Mouse (Mus musculus): ENCODE measurements around the gene Atp5l. TPM values are rescaled to one million over a fixed set of nuclear protein-coding genes. Genes with fewer than 3 reads are reported as not detected.

Gene Atp5l
- polyA plus RNA-seq, 1 experiment from 2014 or later = 937 TPM

- H3K27ac ChIP-seq (ENCODE audit: low read length) = no peak overlapping the region
- no peak overlapping the region for H3K9ac ChIP-seq (ENCODE audit: low read depth, low read length)
- H3K4me1 ChIP-seq (ENCODE audit: control insufficient read depth, insufficient read depth, low read length) = no peaks in the 10 kb centered on the region
- H3K4me2 ChIP-seq (ENCODE audit: low read depth, low read length) = no peak overlapping the region
- H3K27me3 ChIP-seq (replicated peaks; ENCODE audit: control insufficient read depth, insufficient read depth, low read length) = no peaks in the 10 kb centered on the region
- no peak for ATAC-seq
- peaks cover 16% of the 10 kb centered on the region for H3K36me3 ChIP-seq (ENCODE audit: control insufficient read depth, insufficient read depth, low read length)
- H3K4me3 ChIP-seq (ENCODE audit: low read length) = no peak overlapping the region
- H3K9me3 ChIP-seq (ENCODE audit: control insufficient read depth, low read length) = no peaks in the 10 kb centered on the region
- WGBS = 97% methylated on average over 4 of the region's 4 CpGs
Observed at GRCm38 (mm10) chr9:44942421-44942820, 21.9 kb upstream of the Atp5l start.

GRCm38 (mm10) chr9:44941756-44942155 is 21.2 kb upstream of the Atp5l start:
- Histone ChIP-seq H3K4me3 (ENCODE audit: low read length) (no peak overlapping the region), H3K9me3 (ENCODE audit: control insufficient read depth, low read length) (no peaks in the 10 kb centered on the region), H3K36me3 (ENCODE audit: control insufficient read depth, insufficient read depth, low read length) (peaks cover 16% of the 10 kb centered on the region), H3K4me1 (ENCODE audit: control insufficient read depth, insufficient read depth, low read length) (no peaks in the 10 kb centered on the region), H3K4me2 (ENCODE audit: low read depth, low read length) (no peak overlapping the region), H3K27me3 (replicated peaks; ENCODE audit: control insufficient read depth, insufficient read depth, low read length) (no peaks in the 10 kb centered on the region), H3K9ac (ENCODE audit: low read depth, low read length) (no peak overlapping the region), H3K27ac (ENCODE audit: low read length) (no peak overlapping the region)
- 88% methylated on average over 4 of the region's 4 CpGs for WGBS
- ATAC-seq = no peak

- WGBS = 75% methylated on average over 2 of the region's 2 CpGs
- peak overlapping the region; percentile 82 for H3K4me3 ChIP-seq (ENCODE audit: low read length)
- no peaks in the 10 kb centered on the region for H3K27me3 ChIP-seq (replicated peaks; ENCODE audit: control insufficient read depth, insufficient read depth, low read length)
Observed at GRCm38 (mm10) chr9:44921543-44921942, 1.0 kb upstream of the Atp5l start.

GRCm38 (mm10) chr9:44921123-44921468 is 554 bp upstream of the Atp5l start:
- H3K9ac ChIP-seq (ENCODE audit: low read depth, low read length) = peak overlapping the region; percentile 99
- H3K4me2 ChIP-seq (ENCODE audit: low read depth, low read length) = peak overlapping the region; percentile 57
- WGBS = under 1% methylated on average over 8 of the region's 8 CpGs
- H3K4me1 ChIP-seq (ENCODE audit: control insufficient read depth, insufficient read depth, low read length) = peaks cover 7% of the 10 kb centered on the region
- peak overlapping the region; percentile 87 for H3K27ac ChIP-seq (ENCODE audit: low read length)
- no peaks in the 10 kb centered on the region for H3K27me3 ChIP-seq (replicated peaks; ENCODE audit: control insufficient read depth, insufficient read depth, low read length)
- ATAC-seq = peak; percentile 87
- peak overlapping the region; percentile 82 for H3K4me3 ChIP-seq (ENCODE audit: low read length)
- H3K36me3 ChIP-seq (ENCODE audit: control insufficient read depth, insufficient read depth, low read length) = no peaks in the 10 kb centered on the region
- no peaks in the 10 kb centered on the region for H3K9me3 ChIP-seq (ENCODE audit: control insufficient read depth, low read length)

More at GRCm38 (mm10) chr9:44921543-44921942, 1.0 kb upstream of the Atp5l start:
- Histone ChIP-seq H3K27ac (ENCODE audit: low read length) (peak overlapping the region; percentile 87; the same call in 1 of the 2 replicates), H3K9me3 (ENCODE audit: control insufficient read depth, low read length) (no peaks in the 10 kb centered on the region), H3K4me2 (ENCODE audit: low read depth, low read length) (peak overlapping the region; percentile 57), H3K4me1 (ENCODE audit: control insufficient read depth, insufficient read depth, low read length) (peaks cover 7% of the 10 kb centered on the region), H3K9ac (ENCODE audit: low read depth, low read length) (peak overlapping the region; percentile 99), H3K36me3 (ENCODE audit: control insufficient read depth, insufficient read depth, low read length) (no peaks in the 10 kb centered on the region)
- ATAC-seq = no peak

GRCm38 (mm10) chr9:44919606-44920005 is 936 bp downstream of the Atp5l start:
- Histone ChIP-seq H3K27ac (ENCODE audit: low read length) (no peak overlapping the region), H3K4me3 (ENCODE audit: low read length) (peak overlapping the region; percentile 82), H3K9ac (ENCODE audit: low read depth, low read length) (peak overlapping the region; percentile 99), H3K27me3 (replicated peaks; ENCODE audit: control insufficient read depth, insufficient read depth, low read length) (no peaks in the 10 kb centered on the region), H3K9me3 (ENCODE audit: control insufficient read depth, low read length) (no peaks in the 10 kb centered on the region), H3K4me2 (ENCODE audit: low read depth, low read length) (peak overlapping the region; percentile 63), H3K4me1 (ENCODE audit: control insufficient read depth, insufficient read depth, low read length) (peaks cover 7% of the 10 kb centered on the region), H3K36me3 (ENCODE audit: control insufficient read depth, insufficient read depth, low read length) (no peaks in the 10 kb centered on the region)
- WGBS = 33% methylated on average over 2 of the region's 2 CpGs
- ATAC-seq = no peak

GRCm38 (mm10) chr9:44916196-44916595 is 4.3 kb downstream of the Atp5l start:
- Histone ChIP-seq H3K27me3 (replicated peaks; ENCODE audit: control insufficient read depth, insufficient read depth, low read length) (no peaks in the 10 kb centered on the region), H3K9ac (ENCODE audit: low read depth, low read length) (no peak overlapping the region), H3K4me1 (ENCODE audit: control insufficient read depth, insufficient read depth, low read length) (peaks cover 7% of the 10 kb centered on the region), H3K4me2 (ENCODE audit: low read depth, low read length) (no peak overlapping the region), H3K9me3 (ENCODE audit: control insufficient read depth, low read length) (no peaks in the 10 kb centered on the region), H3K36me3 (ENCODE audit: control insufficient read depth, insufficient read depth, low read length) (peaks cover 3% of the 10 kb centered on the region; the same call in 1 of the 2 replicates), H3K27ac (ENCODE audit: low read length) (no peak overlapping the region), H3K4me3 (ENCODE audit: low read length) (no peak overlapping the region)
- no peak for ATAC-seq
- 54% methylated on average over 1 of the region's 1 CpGs for WGBS

GRCm38 (mm10) chr9:44914706-44915105 is 5.8 kb downstream of the Atp5l start:
- no peak overlapping the region for H3K27ac ChIP-seq (ENCODE audit: low read length)
- H3K4me2 ChIP-seq (ENCODE audit: low read depth, low read length) = no peak overlapping the region
- no peak overlapping the region for H3K9ac ChIP-seq (ENCODE audit: low read depth, low read length)
- WGBS = 32% methylated on average over 4 of the region's 4 CpGs
- H3K4me3 ChIP-seq (ENCODE audit: low read length) = no peak overlapping the region
- H3K9me3 ChIP-seq (ENCODE audit: control insufficient read depth, low read length) = no peaks in the 10 kb centered on the region
- peaks cover 7% of the 10 kb centered on the region for H3K4me1 ChIP-seq (ENCODE audit: control insufficient read depth, insufficient read depth, low read length)
- no peak for ATAC-seq
- H3K27me3 ChIP-seq (replicated peaks; ENCODE audit: control insufficient read depth, insufficient read depth, low read length) = no peaks in the 10 kb centered on the region
- peaks cover 9% of the 10 kb centered on the region; the same call in 1 of the 2 replicates for H3K36me3 ChIP-seq (ENCODE audit: control insufficient read depth, insufficient read depth, low read length)

GRCm38 (mm10) chr9:44911365-44911764 is 9.2 kb downstream of the Atp5l start:
- no peaks in the 10 kb centered on the region for H3K9me3 ChIP-seq (ENCODE audit: control insufficient read depth, low read length)
- peaks cover 9% of the 10 kb centered on the region; the same call in 1 of the 2 replicates for H3K36me3 ChIP-seq (ENCODE audit: control insufficient read depth, insufficient read depth, low read length)
- H3K27ac ChIP-seq (ENCODE audit: low read length) = no peak overlapping the region
- no peaks in the 10 kb centered on the region for H3K27me3 ChIP-seq (replicated peaks; ENCODE audit: control insufficient read depth, insufficient read depth, low read length)
- H3K9ac ChIP-seq (ENCODE audit: low read depth, low read length) = no peak overlapping the region
- no peaks in the 10 kb centered on the region; the same call in none of the 2 replicates for H3K4me1 ChIP-seq (ENCODE audit: control insufficient read depth, insufficient read depth, low read length)
- WGBS = 90% methylated on average over 4 of the region's 4 CpGs
- no peak overlapping the region for H3K4me2 ChIP-seq (ENCODE audit: low read depth, low read length)
- no peak overlapping the region for H3K4me3 ChIP-seq (ENCODE audit: low read length)
- no peak for ATAC-seq

- no peak overlapping the region for H3K27ac ChIP-seq (ENCODE audit: low read length)
- ATAC-seq = no peak
- H3K27me3 ChIP-seq (replicated peaks; ENCODE audit: control insufficient read depth, insufficient read depth, low read length) = no peaks in the 10 kb centered on the region
- WGBS = 66% methylated on average over 4 of the region's 4 CpGs
- H3K4me3 ChIP-seq (ENCODE audit: low read length) = no peak overlapping the region
- H3K4me2 ChIP-seq (ENCODE audit: low read depth, low read length) = no peak overlapping the region
- H3K36me3 ChIP-seq (ENCODE audit: control insufficient read depth, insufficient read depth, low read length) = 0 out of 2 replicates have a peak, but pooled peaks cover 2% of the 10 kb centered on the region
- no peaks in the 10 kb centered on the region for H3K4me1 ChIP-seq (ENCODE audit: control insufficient read depth, insufficient read depth, low read length)
- no peak overlapping the region for H3K9ac ChIP-seq (ENCODE audit: low read depth, low read length)
- H3K9me3 ChIP-seq (ENCODE audit: control insufficient read depth, low read length) = no peaks in the 10 kb centered on the region
Observed at GRCm38 (mm10) chr9:44905620-44906019, 14.9 kb downstream of the Atp5l start.

- Histone ChIP-seq H3K27ac (ENCODE audit: low read length) (no peak overlapping the region), H3K9me3 (ENCODE audit: control insufficient read depth, low read length) (no peaks in the 10 kb centered on the region), H3K36me3 (ENCODE audit: control insufficient read depth, insufficient read depth, low read length) (no peaks in the 10 kb centered on the region), H3K27me3 (replicated peaks; ENCODE audit: control insufficient read depth, insufficient read depth, low read length) (no peaks in the 10 kb centered on the region), H3K4me3 (ENCODE audit: low read length) (no peak overlapping the region), H3K4me2 (ENCODE audit: low read depth, low read length) (no peak overlapping the region), H3K9ac (ENCODE audit: low read depth, low read length) (no peak overlapping the region), H3K4me1 (ENCODE audit: control insufficient read depth, insufficient read depth, low read length) (no peaks in the 10 kb centered on the region)
- 53% methylated on average over 5 of the region's 5 CpGs for WGBS
- ATAC-seq = no peak
Observed at GRCm38 (mm10) chr9:44904964-44905363, 15.6 kb downstream of the Atp5l start.

Measured in intestine, embryonic 16.5 days (tissue).